Mouse (Mus musculus) small intestine, adult 2 months (tissue): ENCODE data around the gene Cenpm. TPM values are rescaled to one million over a fixed set of nuclear protein-coding genes. Genes with fewer than 3 reads are reported as not detected.

Experiments used
- H3K27ac ChIP-seq: fragments of 200-500 bp; 2 replicates; pipeline ENCODE4 v1.5.1; 2012; ENCODE audit warnings: low read depth, low read length, control low read depth, inconsistent platforms; ENCODE audit not compliant: insufficient read depth
- H3K27me3 ChIP-seq: fragments of 200-500 bp; 2 replicates; pipeline ENCODE4 v1.6.1; 2012; ENCODE audit warnings: mild to moderate bottlenecking, moderate library complexity, low read length, inconsistent platforms; ENCODE audit not compliant: control insufficient read depth, insufficient read depth
- H3K36me3 ChIP-seq: fragments of 200-500 bp; 2 replicates; pipeline ENCODE4 v1.6.1; 2012; ENCODE audit warnings: mild to moderate bottlenecking, low read length, control low read depth, inconsistent platforms; ENCODE audit not compliant: control insufficient read depth, insufficient read depth
- H3K4me1 ChIP-seq: fragments of 200-500 bp; 2 replicates; pipeline ENCODE4 v1.6.1; 2012; ENCODE audit warnings: low read length, inconsistent platforms, mixed read lengths; ENCODE audit not compliant: control insufficient read depth, insufficient read depth, insufficient read length
- H3K4me3 ChIP-seq: fragments of 200-500 bp; 2 replicates; pipeline ENCODE4 v1.5.1; 2012; ENCODE audit warnings: low read depth, mild to moderate bottlenecking, control low read depth, inconsistent platforms, low read length, moderate library complexity
- CTCF ChIP-seq: fragments of 200-500 bp; IDR thresholded peaks from 2 replicates; pipeline ENCODE4 v1.5.1; 2012; ENCODE audit warnings: low read depth, mild to moderate bottlenecking, control low read depth, inconsistent platforms, low read length, moderate library complexity, mixed read lengths; ENCODE audit not compliant: insufficient replicate concordance, insufficient read length; ENCODE audit errors: extremely low read depth
- POLR2A ChIP-seq: fragments of 200-500 bp; IDR thresholded peaks from 2 replicates; pipeline ENCODE4 v1.6.1; 2012; ENCODE audit warnings: low read depth, mild to moderate bottlenecking, control low read depth, inconsistent platforms, low read length, moderate library complexity
- WGBS: fragments of 180-500 bp; shearing (Covaris S2); methylation state at CpG from one replicate; pipeline ENCODE4 v1.1.7; 2018; 5-methylcytosine and 5-hydroxymethylcytosine counted together
- polyA plus RNA-seq: library from polyadenylated mRNA; depleted of rRNA; stranded (reverse); fragments of >200 nt; gene quantifications from 2 replicates; pipeline ENCODE4 v1.2.3, GENCODE M21; 2012

Gene Cenpm
- polyA plus RNA-seq, 1 experiment = 16.4 TPM

DNA sequence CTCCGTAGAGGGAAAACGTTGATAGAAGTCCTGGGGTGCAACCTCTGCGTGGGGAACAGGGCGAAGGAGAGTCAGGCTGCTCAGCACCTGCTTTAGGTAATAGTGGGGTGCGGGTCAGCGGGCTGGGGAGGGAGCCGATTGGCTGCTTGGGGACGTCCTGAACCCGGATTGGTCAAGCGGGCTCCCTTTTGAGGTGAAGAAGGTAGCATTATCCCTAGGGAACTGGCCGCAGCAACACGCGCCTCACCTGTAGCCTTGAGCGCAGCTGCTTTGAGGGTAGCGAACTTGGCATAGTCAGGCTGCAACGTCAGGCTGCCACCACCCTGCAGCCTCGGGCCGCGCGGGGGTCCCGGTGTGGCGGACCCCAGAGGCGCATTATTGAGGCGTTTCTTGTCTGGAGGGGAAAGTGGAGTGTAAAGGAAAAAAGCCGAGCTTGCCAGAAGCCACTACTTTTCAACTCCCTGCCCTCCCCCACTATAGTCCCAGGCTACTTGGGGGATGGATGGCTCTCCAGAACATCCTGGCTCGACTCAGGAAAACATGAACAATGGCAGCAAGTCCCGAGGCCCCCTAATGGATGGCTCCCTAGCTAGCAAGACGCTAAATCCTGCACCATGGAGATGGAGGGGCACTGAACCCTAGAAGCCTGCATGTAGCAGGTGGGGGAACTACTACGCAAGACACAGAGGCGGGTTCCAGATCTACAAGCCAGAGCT is 36.9 kb downstream of the Cenpm start:
- Histone ChIP-seq H3K4me1 (peaks cover 9% of the 10 kb centered on the region; the same call in 1 of the 2 replicates), H3K27ac (no peak overlapping the region), H3K4me3 (no peak overlapping the region), H3K27me3 (peaks cover 20% of the 10 kb centered on the region), H3K36me3 (peaks cover 31% of the 10 kb centered on the region)
- WGBS = 61% methylated on average over 30 of the region's 30 CpGs
- TF ChIP-seq POLR2A (no peak), CTCF (no peak)

DNA sequence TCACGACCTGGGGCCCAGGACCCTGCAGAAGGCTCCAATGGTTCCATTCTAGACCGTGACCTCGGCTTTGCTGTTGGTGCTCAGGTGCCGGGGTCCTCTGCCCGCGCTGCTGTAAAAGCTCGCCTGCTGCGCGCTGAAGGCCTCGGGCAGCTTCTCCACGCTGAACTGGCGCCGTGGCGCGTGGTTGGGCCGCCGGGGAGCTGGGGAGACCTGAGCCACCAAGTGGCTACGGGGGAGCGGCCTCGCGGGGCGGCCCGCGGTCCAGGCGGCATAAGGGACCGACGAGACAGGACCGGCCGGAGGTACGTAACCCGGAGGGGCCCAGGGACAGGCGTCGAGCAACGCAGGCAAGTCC is 37.5 kb downstream of the Cenpm start:
- Histone ChIP-seq H3K4me1 (peaks cover 5% of the 10 kb centered on the region; the same call in 1 of the 2 replicates), H3K36me3 (peaks cover 37% of the 10 kb centered on the region), H3K27ac (no peak overlapping the region), H3K4me3 (no peak overlapping the region), H3K27me3 (peaks cover 14% of the 10 kb centered on the region)
- WGBS = 56% methylated on average over 34 of the region's 34 CpGs
- no peak for TF ChIP-seq POLR2A
- TF ChIP-seq CTCF = no peak

DNA sequence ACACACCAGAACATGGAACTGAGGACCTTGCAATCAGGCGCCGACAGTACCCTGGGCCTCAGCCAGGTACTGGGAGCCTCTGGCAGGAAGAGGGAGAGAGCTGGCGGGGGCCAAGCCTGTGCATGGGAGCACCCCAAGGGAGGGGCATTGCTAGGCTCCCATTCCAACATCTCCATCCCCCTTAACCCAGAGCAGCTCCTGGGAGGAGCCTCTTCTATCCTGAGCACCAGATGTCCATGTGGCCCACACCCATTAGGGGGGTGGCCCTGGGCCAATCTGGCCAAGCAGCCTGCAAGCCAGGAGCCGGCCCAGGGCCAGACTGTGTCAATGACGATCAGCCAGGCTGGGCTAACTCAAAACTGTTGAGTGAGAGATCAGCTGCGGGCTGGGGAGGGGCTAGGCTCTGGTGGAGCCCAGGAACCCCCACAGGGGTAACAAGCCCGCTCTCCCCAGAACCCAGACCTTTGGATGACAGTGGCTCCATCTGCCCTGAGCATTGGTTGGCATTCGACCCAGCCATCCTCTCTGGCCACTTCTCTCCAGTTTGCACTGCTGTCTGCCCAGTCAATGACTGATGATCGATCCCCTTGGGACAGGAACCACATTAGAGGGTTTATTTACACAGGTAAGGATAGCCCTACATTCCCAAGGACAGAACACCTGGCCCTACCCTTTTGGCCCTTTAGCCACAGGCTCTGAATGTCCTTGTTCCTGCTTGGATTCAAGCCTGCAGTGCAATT is 38.0 kb downstream of the Cenpm start:
- 54% methylated on average over 9 of the region's 9 CpGs for WGBS
- peaks cover 9% of the 10 kb centered on the region; the same call in 1 of the 2 replicates for H3K27me3 ChIP-seq
- no peak overlapping the region for H3K27ac ChIP-seq
- no peak overlapping the region for H3K4me3 ChIP-seq
- H3K4me1 ChIP-seq = no peaks in the 10 kb centered on the region
- H3K36me3 ChIP-seq = peaks cover 41% of the 10 kb centered on the region
- TF ChIP-seq POLR2A (no peak), CTCF (no peak)

DNA sequence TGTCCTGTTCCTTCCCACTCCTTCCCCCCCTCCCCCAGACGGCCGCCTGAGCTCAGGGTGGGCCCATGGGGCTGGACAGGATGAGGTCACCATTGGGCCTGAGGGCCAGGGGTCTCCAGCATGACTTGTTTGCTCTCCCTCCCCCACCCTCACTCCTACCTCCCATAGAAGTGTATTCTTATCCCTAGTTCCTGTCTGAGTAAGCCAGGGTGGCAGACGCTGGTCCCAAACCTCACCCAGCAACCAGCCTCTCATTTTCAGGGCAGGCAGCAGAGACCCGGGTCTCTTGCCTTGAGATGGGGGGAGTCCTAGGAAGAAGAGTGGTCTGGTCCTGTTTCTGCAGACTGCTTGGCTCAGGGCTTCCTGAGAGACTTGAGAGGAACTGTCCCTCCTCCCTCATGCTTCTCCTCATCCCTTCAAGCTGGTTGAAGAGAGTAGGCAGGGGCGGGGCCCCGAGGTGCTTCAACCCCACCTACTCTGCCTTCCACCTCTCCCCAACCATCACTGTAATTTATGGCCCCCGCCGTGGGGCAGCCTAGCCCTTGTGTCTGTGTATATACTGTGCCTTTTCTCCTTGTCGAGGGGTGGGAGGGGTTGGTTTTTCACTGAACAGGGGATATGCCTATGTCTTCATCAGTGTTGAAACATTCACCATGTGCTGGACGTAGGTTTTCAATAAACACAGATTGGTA is 39.7 kb downstream of the Cenpm start:
- no peak overlapping the region for H3K27ac ChIP-seq
- H3K4me1 ChIP-seq = no peaks in the 10 kb centered on the region
- TF ChIP-seq CTCF = no peak
- TF ChIP-seq POLR2A = no peak
- H3K36me3 ChIP-seq = peaks cover 56% of the 10 kb centered on the region
- no peak overlapping the region for H3K4me3 ChIP-seq
- no peaks in the 10 kb centered on the region for H3K27me3 ChIP-seq
- WGBS = 77% methylated on average over 10 of the region's 10 CpGs

DNA sequence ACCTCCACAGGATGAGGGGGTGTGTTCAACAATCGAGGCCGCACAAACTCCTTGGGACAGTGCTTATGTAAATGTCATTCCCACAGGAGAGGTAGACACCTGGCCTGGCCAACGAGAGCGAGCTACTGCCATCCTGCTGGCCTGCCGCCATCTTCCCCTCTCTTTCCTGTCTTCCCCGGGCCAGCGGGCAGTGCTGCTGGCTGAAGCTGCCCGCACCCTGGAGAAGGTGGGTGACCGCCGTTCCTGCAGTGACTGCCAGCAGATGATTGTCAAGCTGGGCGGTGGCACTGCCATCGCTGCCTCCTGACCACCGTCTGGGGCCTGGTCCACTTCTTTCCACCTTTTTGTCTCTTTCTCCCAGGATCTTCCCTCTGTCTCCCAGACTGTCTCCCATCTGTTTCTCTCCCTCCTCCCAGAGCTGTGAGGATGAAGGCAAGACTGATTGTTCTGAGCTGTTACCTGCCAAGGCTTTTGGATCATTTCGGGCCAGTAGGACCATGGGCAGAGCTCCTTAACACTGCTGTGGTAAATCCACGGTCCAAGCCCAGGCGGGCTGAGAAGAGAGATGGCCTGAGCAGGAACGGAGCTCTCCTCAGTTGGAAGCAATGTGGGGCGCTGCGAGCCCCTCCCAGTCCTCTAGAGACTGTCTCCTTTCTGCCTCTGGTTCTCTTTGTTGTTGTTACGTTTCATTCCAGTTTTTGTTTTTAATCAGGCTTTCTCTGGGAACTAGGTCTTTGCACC is 40.8 kb downstream of the Cenpm start:
- WGBS = 88% methylated on average over 20 of the region's 20 CpGs
- TF ChIP-seq POLR2A = no peak
- Histone ChIP-seq H3K36me3 (peaks cover 66% of the 10 kb centered on the region), H3K4me1 (no peaks in the 10 kb centered on the region), H3K27ac (no peak overlapping the region), H3K27me3 (no peaks in the 10 kb centered on the region), H3K4me3 (no peak overlapping the region)

DNA sequence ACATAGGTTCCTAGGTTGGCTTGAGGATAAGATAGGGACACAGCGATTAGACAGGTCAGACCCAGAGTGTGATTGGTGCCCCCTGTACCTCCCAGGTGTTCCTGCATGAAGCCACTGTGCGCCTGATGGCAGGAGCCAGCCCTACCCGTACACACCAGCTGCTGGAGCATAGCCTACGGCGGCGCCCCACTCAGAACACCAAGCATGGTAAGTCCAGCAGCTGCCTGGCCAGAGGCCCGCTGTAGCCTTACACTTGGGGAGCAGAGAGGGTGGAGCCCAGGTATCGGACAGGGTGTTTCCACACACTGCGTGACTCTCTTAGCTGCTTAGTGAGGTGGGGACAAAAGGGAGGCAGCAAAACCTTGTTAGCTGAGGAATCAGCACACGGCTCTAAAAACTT is 41.5 kb downstream of the Cenpm start:
- no peak for TF ChIP-seq POLR2A
- TF ChIP-seq CTCF = no peak
- H3K4me1 ChIP-seq = no peaks in the 10 kb centered on the region
- H3K36me3 ChIP-seq = peaks cover 71% of the 10 kb centered on the region
- H3K4me3 ChIP-seq = no peak overlapping the region
- no peaks in the 10 kb centered on the region for H3K27me3 ChIP-seq
- no peak overlapping the region for H3K27ac ChIP-seq
- 90% methylated on average over 10 of the region's 10 CpGs for WGBS
